Mouse (Mus musculus) midbrain, embryonic 14.5 days (tissue): ENCODE results near the gene BC005624. TPM values are rescaled to one million over a fixed set of nuclear protein-coding genes. Genes with fewer than 3 reads are reported as not detected.
"Not testable (repeated sequence)": the region's sequence is repeated elsewhere in the genome, so short reads cannot be mapped to it uniquely, and the experiment has no call there.

Experiments used
- ATAC-seq: fragments of 200-750 bp; cut with Nextera tagmentation; 2 replicates; pipeline ENCODE4 v1.8.0; 2017; ENCODE audit warnings: moderate number of reproducible peaks, moderate library complexity; ENCODE audit not compliant: low FRiP score, low TSS enrichment
- DNase-seq: peaks from one replicate; pipeline ENCODE4 v3.0.0-alpha.2; 2015
- H3K27ac ChIP-seq: fragments of 300-500 bp; sonication (generic); replicated peaks from 2 replicates; pipeline ENCODE4 v1.5.1; 2014; ENCODE audit warnings: mild to moderate bottlenecking, low read depth, low read length, moderate library complexity
- H3K27me3 ChIP-seq: fragments of 300-500 bp; sonication (generic); 2 replicates; pipeline ENCODE4 v1.6.1; 2014; ENCODE audit warnings: low read length, control low read depth, mixed read lengths; ENCODE audit not compliant: control insufficient read depth, insufficient read depth
- H3K36me3 ChIP-seq: fragments of 300-500 bp; sonication (generic); 2 replicates; pipeline ENCODE4 v1.6.1; 2014; ENCODE audit warnings: low read length, control low read depth; ENCODE audit not compliant: control insufficient read depth, insufficient read depth
- H3K4me1 ChIP-seq: fragments of 300-500 bp; sonication (generic); 2 replicates; pipeline ENCODE4 v1.6.1; 2014; ENCODE audit warnings: mild to moderate bottlenecking, antibody characterized with exemption, low read length, control low read depth; ENCODE audit not compliant: control insufficient read depth, insufficient read depth
- H3K4me2 ChIP-seq: fragments of 300-500 bp; sonication (generic); 2 replicates; pipeline ENCODE4 v1.6.1; 2014; ENCODE audit warnings: mild to moderate bottlenecking, low read length, moderate library complexity
- H3K4me3 ChIP-seq: fragments of 300-500 bp; sonication (generic); replicated peaks from 2 replicates; pipeline ENCODE4 v1.5.1; 2014; ENCODE audit warnings: low read depth, low read length
- H3K9ac ChIP-seq: fragments of 300-500 bp; sonication (generic); replicated peaks from 2 replicates; pipeline ENCODE4 v1.6.1; 2014; ENCODE audit warnings: mild to moderate bottlenecking, low read length, moderate library complexity
- H3K9me3 ChIP-seq: fragments of 300-500 bp; sonication (generic); 2 replicates; pipeline ENCODE4 v1.6.1; 2016; ENCODE audit warnings: low read length, control low read depth, mixed read lengths; ENCODE audit not compliant: control insufficient read depth
- WGBS: fragments of 180-500 bp; shearing (Covaris S2); extraction: QIAGEN DNeasy Blood & Tissue Kit; methylation state at CpG from one replicate; pipeline ENCODE4 v1.1.7; 2014; 5-methylcytosine and 5-hydroxymethylcytosine counted together
- polyA plus RNA-seq: library from polyadenylated mRNA; unstranded; fragments of >200 nt; fragmentation: Nextera tagmentation; extraction: Ambion mirVana; gene quantifications from 2 replicates; pipeline ENCODE4 v1.2.1, GENCODE M21; 2014

BC005624 gene
- polyA plus RNA-seq, 1 experiment from 2014 or later = 78.7 TPM

GRCm38 (mm10) chr2:30938574-30938991 lies 43.4 kb downstream of the BC005624 start:
- Histone ChIP-seq H3K27ac (no peak overlapping the region), H3K4me1 (no peaks in the 10 kb centered on the region), H3K9ac (no peak overlapping the region), H3K9me3 (no peaks in the 10 kb centered on the region), H3K4me2 (no peak overlapping the region), H3K36me3 (no peaks in the 10 kb centered on the region), H3K27me3 (no peaks in the 10 kb centered on the region), H3K4me3 (no peak overlapping the region)
- ATAC-seq (no peak), DNase-seq (no peak)
- WGBS = 44% methylated on average over 4 of the region's 4 CpGs

DNA sequence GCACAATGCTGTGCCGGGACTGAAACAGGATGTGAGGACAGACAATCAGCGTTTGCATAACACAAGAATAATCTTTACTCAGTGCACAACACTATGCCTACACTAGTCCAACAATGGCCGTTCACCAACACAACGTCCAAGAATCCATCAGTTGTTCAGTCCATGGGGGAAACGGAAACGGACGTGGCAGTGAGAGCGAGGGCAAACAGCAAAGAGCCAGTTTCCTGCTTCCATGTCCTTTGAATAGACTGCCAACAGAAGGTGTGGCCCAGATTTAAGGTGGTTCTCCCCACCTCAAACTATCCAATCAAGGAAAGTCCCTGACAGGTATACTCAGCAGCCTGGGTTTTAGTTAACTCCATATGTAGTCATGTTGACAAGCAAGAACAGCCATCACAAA lies 44.3 kb downstream of the BC005624 start:
- Histone ChIP-seq H3K36me3 (no peaks in the 10 kb centered on the region), H3K9me3 (no peaks in the 10 kb centered on the region), H3K9ac (no peak overlapping the region), H3K27ac (no peak overlapping the region), H3K27me3 (no peaks in the 10 kb centered on the region), H3K4me3 (no peak overlapping the region), H3K4me1 (no peaks in the 10 kb centered on the region), H3K4me2 (no peak overlapping the region)
- ATAC-seq (no peak), DNase-seq (no peak)
- WGBS = 85% methylated on average over 8 of the region's 8 CpGs

GRCm38 (mm10) chr2:30936808-30937207 lies 45.2 kb downstream of the BC005624 start:
- no peak overlapping the region for H3K4me2 ChIP-seq
- H3K9ac ChIP-seq = no peak overlapping the region
- H3K9me3 ChIP-seq = no peaks in the 10 kb centered on the region
- no peak overlapping the region for H3K4me3 ChIP-seq
- H3K27me3 ChIP-seq = no peaks in the 10 kb centered on the region
- H3K4me1 ChIP-seq = no peaks in the 10 kb centered on the region
- ATAC-seq = no peak
- no peak for DNase-seq
- H3K27ac ChIP-seq = no peak overlapping the region
- no peaks in the 10 kb centered on the region for H3K36me3 ChIP-seq
- WGBS = 78% methylated on average over 3 of the region's 3 CpGs

GRCm38 (mm10) chr2:30933917-30934450 lies 48.0 kb downstream of the BC005624 start:
- Histone ChIP-seq H3K4me3 (no peak overlapping the region), H3K4me1 (peaks cover 10% of the 10 kb centered on the region; the same call in 1 of the 2 replicates), H3K9ac (no peak overlapping the region), H3K4me2 (no peak overlapping the region), H3K9me3 (no peaks in the 10 kb centered on the region), H3K27ac (no peak overlapping the region), H3K36me3 (no peaks in the 10 kb centered on the region), H3K27me3 (no peaks in the 10 kb centered on the region)
- DNase-seq (peak; percentile 87), ATAC-seq (no peak)
- 16% methylated on average over 7 of the region's 7 CpGs for WGBS

- no peak overlapping the region for H3K4me2 ChIP-seq
- ATAC-seq (no peak), DNase-seq (no peak)
- no peak overlapping the region for H3K27ac ChIP-seq
- H3K36me3 ChIP-seq = no peaks in the 10 kb centered on the region
- H3K9me3 ChIP-seq = no peaks in the 10 kb centered on the region
- no peak overlapping the region for H3K4me3 ChIP-seq
- peaks cover 10% of the 10 kb centered on the region; the same call in 1 of the 2 replicates for H3K4me1 ChIP-seq
- WGBS = 48% methylated on average over 6 of the region's 6 CpGs
- no peak overlapping the region for H3K9ac ChIP-seq
- no peaks in the 10 kb centered on the region for H3K27me3 ChIP-seq
Observed at GRCm38 (mm10) chr2:30933032-30933431, 49.0 kb downstream of the BC005624 start.

DNA sequence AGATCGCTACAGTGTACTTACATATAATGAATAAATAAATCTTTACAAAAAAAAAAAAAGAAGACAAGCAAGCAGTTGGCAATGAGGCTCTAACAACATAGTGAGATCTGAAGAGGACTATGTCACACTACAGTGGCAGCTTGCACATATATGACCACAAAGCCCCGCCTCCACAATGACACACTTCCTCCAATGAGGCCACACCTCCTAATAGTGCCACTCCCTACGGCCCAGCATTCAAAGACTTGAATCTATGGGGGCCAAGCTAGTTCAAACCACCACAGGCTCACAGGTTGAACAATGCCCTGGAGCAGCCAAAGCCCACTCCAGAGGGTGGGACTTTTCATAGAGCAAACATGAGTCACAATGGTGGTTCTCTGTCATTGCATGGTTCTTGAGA lies 50.1 kb downstream of the BC005624 start:
- no peak overlapping the region for H3K9ac ChIP-seq
- no peak overlapping the region for H3K27ac ChIP-seq
- DNase-seq = no peak
- no peaks in the 10 kb centered on the region for H3K9me3 ChIP-seq
- no peak overlapping the region for H3K4me3 ChIP-seq
- H3K4me1 ChIP-seq = peaks cover 10% of the 10 kb centered on the region; the same call in 1 of the 2 replicates
- no peak overlapping the region for H3K4me2 ChIP-seq
- no peaks in the 10 kb centered on the region for H3K27me3 ChIP-seq
- ATAC-seq = no peak
- no peaks in the 10 kb centered on the region for H3K36me3 ChIP-seq
- WGBS = 77% methylated on average over 3 of the region's 3 CpGs

DNA sequence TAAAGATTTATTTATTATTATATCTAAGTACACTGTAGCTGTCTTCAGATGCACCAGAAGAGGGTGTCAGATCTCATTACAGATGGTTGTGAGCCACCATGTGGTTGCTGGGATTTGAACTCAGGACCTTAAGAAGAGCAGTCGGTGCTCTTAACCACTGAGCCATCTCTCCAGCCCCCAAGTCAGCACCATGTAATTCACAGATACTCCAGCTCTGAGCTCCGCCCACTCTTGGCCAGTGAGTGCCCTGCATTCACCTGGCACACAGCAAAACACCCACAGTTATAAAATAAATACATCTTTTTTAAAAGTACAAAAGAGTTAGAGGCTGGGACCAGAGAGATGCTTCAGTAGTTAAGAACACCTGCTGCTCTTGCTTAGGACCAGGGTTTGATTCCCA lies 51.2 kb downstream of the BC005624 start:
- not testable (repeated sequence) for H3K36me3 ChIP-seq, H3K27me3 ChIP-seq, H3K4me1 ChIP-seq, H3K4me3 ChIP-seq, H3K27ac ChIP-seq, H3K9me3 ChIP-seq, H3K4me2 ChIP-seq, H3K9ac ChIP-seq, DNase-seq, ATAC-seq
- WGBS = 84% methylated on average over 2 of the region's 2 CpGs

DNA sequence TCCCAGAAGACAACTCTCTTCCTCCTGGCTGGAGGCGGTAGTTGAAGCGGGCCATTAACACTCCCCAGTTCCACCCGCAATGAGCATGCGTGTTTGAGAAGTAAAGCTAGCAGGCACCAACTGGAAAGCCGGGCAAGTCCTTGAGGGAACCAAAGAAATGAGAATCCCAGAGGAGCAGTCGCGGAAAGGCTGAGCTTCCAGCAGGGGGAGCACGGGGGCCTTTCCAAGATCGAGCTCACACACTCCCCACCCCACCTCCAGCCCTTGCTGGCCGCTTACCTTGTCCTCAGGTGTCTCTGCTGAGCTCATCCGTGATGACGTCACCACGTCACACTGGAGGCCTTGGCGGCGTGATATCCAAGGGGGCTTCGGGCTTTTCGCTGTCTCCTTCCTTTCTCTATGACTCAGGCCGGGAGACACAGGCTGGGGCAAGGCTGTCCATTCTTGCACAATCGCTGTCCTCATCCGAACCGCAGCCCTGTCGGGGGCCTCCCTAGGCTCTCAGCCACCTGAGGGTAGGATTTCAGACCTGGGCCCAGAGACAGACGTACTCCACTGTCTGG lies 52.4 kb downstream of the BC005624 start, which contains the start of gene Ptges:
Gene Ptges (minus strand): TSS at position 381 of the 563 bp plus-strand sequence.
- 2% methylated on average over 23 of the region's 23 CpGs for WGBS
- peak within 1 kb of the TSS; percentile 49; the same call in 1 of the 2 replicates for H3K9ac ChIP-seq

More for the DNA sequence above, 52.4 kb downstream of the BC005624 start, which contains the start of gene Ptges:
- peaks cover 10% of the 10 kb centered on the region; the same call in 1 of the 2 replicates for H3K4me1 ChIP-seq
- no peaks in the 10 kb centered on the region for H3K27me3 ChIP-seq
- H3K4me2 ChIP-seq = peak within 1 kb of the TSS; percentile 65
- ATAC-seq (peak; percentile 60; the same call in 1 of the 2 replicates), DNase-seq (peak; percentile 89)
- H3K27ac ChIP-seq = peak within 1 kb of the TSS; percentile 57; the same call in 1 of the 2 replicates
- no peaks in the 10 kb centered on the region for H3K36me3 ChIP-seq
- H3K4me3 ChIP-seq = peak within 1 kb of the TSS; percentile 32
- no peaks in the 10 kb centered on the region for H3K9me3 ChIP-seq
